Mouse (Mus musculus) liver, embryonic 16.5 days (tissue): ENCODE measurements around the gene Dennd6b. TPM values are rescaled to one million over a fixed set of nuclear protein-coding genes. Genes with fewer than 3 reads are reported as not detected.

Experiments
- ATAC-seq: fragments of 200-750 bp; cut with Nextera tagmentation; 2 replicates; pipeline ENCODE4 v1.8.0; 2017; ENCODE audit warnings: low read depth, mild to moderate bottlenecking, moderate number of reproducible peaks, moderate library complexity
- H3K27ac ChIP-seq: fragments of 300-500 bp; sonication (generic); 2 replicates; pipeline ENCODE4 v1.5.1; 2014; ENCODE audit warnings: mild to moderate bottlenecking, low read length
- H3K27me3 ChIP-seq: fragments of 300-500 bp; sonication (generic); 2 replicates; pipeline ENCODE4 v1.6.1; 2014; ENCODE audit warnings: low read depth, low read length, mixed read lengths; ENCODE audit not compliant: control insufficient read depth, insufficient read depth
- H3K36me3 ChIP-seq: fragments of 300-500 bp; sonication (generic); 2 replicates; pipeline ENCODE4 v1.6.1; 2014; ENCODE audit warnings: mild to moderate bottlenecking; ENCODE audit not compliant: control insufficient read depth, insufficient read depth
- H3K4me1 ChIP-seq: fragments of 300-500 bp; sonication (generic); 2 replicates; pipeline ENCODE4 v1.6.1; 2014; ENCODE audit warnings: low read depth, low read length, mixed read lengths; ENCODE audit not compliant: control insufficient read depth
- H3K4me2 ChIP-seq: fragments of 300-500 bp; sonication (generic); 2 replicates; pipeline ENCODE4 v1.6.1; 2014; ENCODE audit warnings: low read depth, low read length, mixed read lengths
- H3K4me3 ChIP-seq: fragments of 300-500 bp; sonication (generic); 2 replicates; pipeline ENCODE4 v1.5.1; 2014; ENCODE audit warnings: low read depth, mild to moderate bottlenecking, low read length
- H3K9ac ChIP-seq: fragments of 300-500 bp; sonication (generic); 2 replicates; pipeline ENCODE4 v1.6.1; 2014; ENCODE audit warnings: low read depth, low read length
- H3K9me3 ChIP-seq: fragments of 300-500 bp; sonication (generic); replicated peaks from 2 replicates; pipeline ENCODE4 v1.6.1; 2016; ENCODE audit warnings: low read length; ENCODE audit not compliant: control insufficient read depth
- WGBS: fragments of 180-500 bp; shearing (Covaris S2); extraction: QIAGEN DNeasy Blood & Tissue Kit; methylation state at CpG from one replicate; pipeline ENCODE4 v1.1.7; 2014; ENCODE audit not compliant: insufficient replicate concordance; 5-methylcytosine and 5-hydroxymethylcytosine counted together
- polyA plus RNA-seq: library from polyadenylated mRNA; unstranded; fragments of >200 nt; fragmentation: Nextera tagmentation; extraction: Ambion mirVana; gene quantifications from 2 replicates; pipeline ENCODE4 v1.2.1, GENCODE M21; 2015

Gene Dennd6b
- polyA plus RNA-seq, 1 experiment from 2014 or later, result 3.8 TPM

GRCm38 (mm10) chr15:89184141-89184936 is 12.0 kb downstream of the Dennd6b start:
- Histone ChIP-seq H3K27me3 (peaks cover 26% of the 10 kb centered on the region), H3K4me3 (no peak overlapping the region), H3K36me3 (no peaks in the 10 kb centered on the region), H3K9ac (no peak overlapping the region), H3K27ac (no peak overlapping the region), H3K4me1 (no peaks in the 10 kb centered on the region), H3K9me3 (no peaks in the 10 kb centered on the region), H3K4me2 (no peak overlapping the region)
- ATAC-seq, result no peak
- 59% methylated on average over 5 of the region's 5 CpGs for WGBS

- no peak overlapping the region for H3K9ac ChIP-seq
- H3K4me1 ChIP-seq, result peaks cover 10% of the 10 kb centered on the region
- peaks cover 35% of the 10 kb centered on the region for H3K27me3 ChIP-seq
- H3K4me3 ChIP-seq, result no peak overlapping the region
- WGBS, result 65% methylated on average over 5 of the region's 5 CpGs
- no peak overlapping the region for H3K4me2 ChIP-seq
- no peaks in the 10 kb centered on the region for H3K9me3 ChIP-seq
- no peak for ATAC-seq
- H3K27ac ChIP-seq, result no peak overlapping the region
- H3K36me3 ChIP-seq, result no peaks in the 10 kb centered on the region
These were observed 13.5 kb downstream of the Dennd6b start for GRCm38 (mm10) chr15:89182842-89183241.

DNA sequence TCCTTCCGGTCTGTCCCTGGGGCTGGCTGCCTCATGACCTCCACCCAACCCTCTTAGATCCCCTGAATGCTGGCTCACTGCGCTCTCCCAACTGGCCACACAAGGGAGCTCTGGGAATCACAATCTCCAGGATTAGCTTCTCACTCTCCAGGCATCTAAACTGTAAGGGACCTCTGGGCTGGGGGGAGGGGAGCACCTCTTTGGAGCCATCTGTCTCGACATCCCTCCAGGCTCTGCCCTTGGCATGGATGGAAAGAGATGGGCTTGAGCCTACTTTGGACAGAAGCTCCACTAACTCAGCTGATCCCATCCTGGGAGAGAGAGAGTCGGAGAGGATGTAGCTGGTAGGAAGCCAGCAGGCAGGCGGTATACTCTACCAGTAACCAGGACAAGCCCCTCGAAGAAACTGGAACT is 14.0 kb downstream of the Dennd6b start:
- Histone ChIP-seq H3K9me3 (no peaks in the 10 kb centered on the region), H3K4me1 (peaks cover 13% of the 10 kb centered on the region), H3K9ac (no peak overlapping the region), H3K27ac (no peak overlapping the region), H3K4me2 (no peak overlapping the region), H3K27me3 (peaks cover 35% of the 10 kb centered on the region), H3K4me3 (no peak overlapping the region), H3K36me3 (no peaks in the 10 kb centered on the region)
- ATAC-seq, result no peak
- 23% methylated on average over 6 of the region's 6 CpGs for WGBS

DNA sequence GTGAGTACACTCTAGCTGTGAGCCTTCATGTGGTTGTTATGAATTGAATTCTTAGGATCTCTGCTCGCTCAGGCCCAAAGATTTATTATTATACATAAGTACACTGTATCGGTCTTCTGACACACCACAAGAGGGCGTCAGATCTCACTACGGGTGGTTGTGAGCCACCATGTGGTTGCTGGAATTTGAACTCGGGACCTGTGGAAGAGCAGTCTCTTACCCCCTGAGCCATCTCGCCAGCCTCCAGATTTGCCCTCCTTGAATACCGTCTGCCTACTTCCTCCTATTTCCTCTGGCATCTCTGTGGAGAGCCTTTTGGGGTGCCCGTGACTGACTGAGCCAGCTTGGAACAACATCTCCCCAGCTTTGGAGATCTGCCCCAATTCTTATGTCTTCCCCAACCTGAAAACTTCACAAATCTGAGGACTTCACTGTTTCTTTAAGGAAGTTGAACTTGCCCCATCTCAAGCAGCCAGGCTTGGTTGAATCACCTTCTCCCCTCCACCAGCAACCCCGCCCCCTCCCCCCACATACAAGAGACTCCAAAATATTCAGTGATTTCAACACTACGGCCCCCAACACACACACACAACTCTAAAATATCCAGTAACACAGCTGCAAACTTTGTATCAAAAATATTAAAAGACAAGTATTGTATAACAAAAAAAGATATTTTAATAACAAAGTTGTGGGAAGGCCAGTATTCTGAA is 14.6 kb downstream of the Dennd6b start:
- WGBS, result 31% methylated on average over 10 of the region's 10 CpGs
- Histone ChIP-seq H3K36me3 (no peaks in the 10 kb centered on the region), H3K4me3 (no peak overlapping the region), H3K9ac (no peak overlapping the region), H3K4me1 (peaks cover 19% of the 10 kb centered on the region), H3K9me3 (no peaks in the 10 kb centered on the region), H3K27ac (no peak overlapping the region), H3K27me3 (peaks cover 35% of the 10 kb centered on the region), H3K4me2 (no peak overlapping the region)
- no peak for ATAC-seq

- Histone ChIP-seq H3K27me3 (peaks cover 35% of the 10 kb centered on the region), H3K4me2 (peak within 1 kb of the TSS; percentile 54), H3K36me3 (no peaks in the 10 kb centered on the region), H3K4me3 (peak within 1 kb of the TSS; percentile 62), H3K9me3 (no peaks in the 10 kb centered on the region), H3K9ac (peak within 1 kb of the TSS; percentile 42), H3K4me1 (peaks cover 25% of the 10 kb centered on the region), H3K27ac (peak within 1 kb of the TSS; percentile 92)
- peak; percentile 71 for ATAC-seq
- WGBS, result under 1% methylated on average over 61 of the region's 72 CpGs
These were observed 15.6 kb downstream of the Dennd6b start, which contains the start of gene Plxnb2 for GRCm38 (mm10) chr15:89180571-89181229. Gene Plxnb2 (minus strand): TSS chr15:89180788.

DNA sequence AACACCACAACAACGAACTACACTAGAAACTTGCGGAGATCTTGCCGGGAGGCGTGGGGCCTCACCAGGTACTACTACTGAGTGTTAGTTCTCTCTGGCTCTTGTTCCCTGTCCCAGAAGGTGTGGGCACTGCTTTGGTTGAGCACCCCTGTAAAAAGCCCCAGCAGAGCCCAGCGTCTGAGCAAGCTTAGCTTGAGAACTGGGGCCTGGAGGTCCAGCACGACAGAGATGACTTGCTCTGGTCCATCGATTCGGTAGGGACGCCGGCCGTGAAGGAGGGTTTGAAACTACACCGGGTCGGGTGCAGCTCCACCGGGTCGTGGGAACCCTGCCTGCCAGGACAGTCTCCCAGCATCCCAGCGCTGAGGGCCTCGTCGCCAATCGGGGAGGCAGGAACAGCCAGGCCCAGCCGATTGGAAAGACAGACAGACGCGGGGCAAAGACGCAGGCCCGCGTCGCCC is 16.2 kb downstream of the Dennd6b start:
- peak overlapping the region; percentile 54 for H3K4me2 ChIP-seq
- 4% methylated on average over 26 of the region's 26 CpGs for WGBS
- H3K36me3 ChIP-seq, result no peaks in the 10 kb centered on the region
- peaks cover 25% of the 10 kb centered on the region for H3K4me1 ChIP-seq
- ATAC-seq, result no peak
- no peaks in the 10 kb centered on the region for H3K9me3 ChIP-seq
- peak overlapping the region; percentile 8 for H3K9ac ChIP-seq
- H3K27me3 ChIP-seq, result peaks cover 35% of the 10 kb centered on the region
- peak overlapping the region; percentile 92 for H3K27ac ChIP-seq
- H3K4me3 ChIP-seq, result peak overlapping the region; percentile 62

GRCm38 (mm10) chr15:89179630-89179964 is 16.7 kb downstream of the Dennd6b start:
- H3K4me1 ChIP-seq, result peaks cover 25% of the 10 kb centered on the region
- peak overlapping the region; percentile 54 for H3K4me2 ChIP-seq
- no peaks in the 10 kb centered on the region for H3K9me3 ChIP-seq

DNA sequence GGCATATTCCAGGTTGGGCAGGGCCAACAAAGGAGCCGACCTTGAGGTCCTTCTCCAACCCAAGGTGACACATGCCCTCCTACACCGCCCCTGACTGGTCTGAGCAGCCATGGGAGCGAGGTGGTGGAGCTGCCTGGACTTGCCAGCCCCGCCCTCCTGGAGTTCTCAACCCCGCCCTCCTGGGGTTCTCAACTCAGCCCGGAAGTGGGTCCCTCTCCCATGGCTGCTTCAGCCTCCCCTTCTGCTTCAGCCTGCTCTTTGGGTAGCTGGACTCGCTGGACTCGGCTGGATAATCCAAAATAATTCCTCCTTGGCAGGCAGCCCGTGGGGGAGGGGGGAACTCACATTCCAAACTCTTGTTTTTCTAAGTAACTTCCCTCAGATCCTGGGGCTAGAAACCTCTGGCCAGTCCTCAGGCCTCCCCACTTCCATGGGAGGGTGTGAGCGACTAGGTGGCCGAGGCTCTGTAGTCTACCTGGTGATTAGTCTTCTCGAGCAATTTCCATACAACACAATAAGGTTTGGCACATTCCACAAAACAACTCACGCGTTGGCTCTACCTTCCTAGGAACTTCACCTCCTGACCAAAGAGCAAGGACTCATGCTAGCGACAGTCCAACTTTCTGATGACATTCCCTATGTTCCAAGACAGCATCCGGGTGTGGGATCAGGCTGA is 17.2 kb downstream of the Dennd6b start:
- peak; percentile 44 for ATAC-seq
- Histone ChIP-seq H3K4me1 (peaks cover 30% of the 10 kb centered on the region), H3K36me3 (no peaks in the 10 kb centered on the region), H3K9ac (peak overlapping the region; percentile 28), H3K9me3 (no peaks in the 10 kb centered on the region), H3K27me3 (peaks cover 41% of the 10 kb centered on the region), H3K4me2 (peak overlapping the region; percentile 54), H3K27ac (peak overlapping the region; percentile 92), H3K4me3 (peak overlapping the region; percentile 62)
- WGBS, result 9% methylated on average over 16 of the region's 16 CpGs

More at GRCm38 (mm10) chr15:89179630-89179964, 16.7 kb downstream of the Dennd6b start:
- Histone ChIP-seq H3K9ac (peak overlapping the region; percentile 8), H3K27ac (peak overlapping the region; percentile 92), H3K4me3 (peak overlapping the region; percentile 62), H3K36me3 (no peaks in the 10 kb centered on the region), H3K27me3 (peaks cover 36% of the 10 kb centered on the region)
- 18% methylated on average over 6 of the region's 6 CpGs for WGBS
- ATAC-seq, result no peak
